Mouse (Mus musculus): ENCODE data around the gene Smim13.
"Not testable (repeated sequence)": the region's sequence is repeated elsewhere in the genome, so short reads cannot be mapped to it uniquely, and the experiment has no call there.

Smim13 gene

DNA sequence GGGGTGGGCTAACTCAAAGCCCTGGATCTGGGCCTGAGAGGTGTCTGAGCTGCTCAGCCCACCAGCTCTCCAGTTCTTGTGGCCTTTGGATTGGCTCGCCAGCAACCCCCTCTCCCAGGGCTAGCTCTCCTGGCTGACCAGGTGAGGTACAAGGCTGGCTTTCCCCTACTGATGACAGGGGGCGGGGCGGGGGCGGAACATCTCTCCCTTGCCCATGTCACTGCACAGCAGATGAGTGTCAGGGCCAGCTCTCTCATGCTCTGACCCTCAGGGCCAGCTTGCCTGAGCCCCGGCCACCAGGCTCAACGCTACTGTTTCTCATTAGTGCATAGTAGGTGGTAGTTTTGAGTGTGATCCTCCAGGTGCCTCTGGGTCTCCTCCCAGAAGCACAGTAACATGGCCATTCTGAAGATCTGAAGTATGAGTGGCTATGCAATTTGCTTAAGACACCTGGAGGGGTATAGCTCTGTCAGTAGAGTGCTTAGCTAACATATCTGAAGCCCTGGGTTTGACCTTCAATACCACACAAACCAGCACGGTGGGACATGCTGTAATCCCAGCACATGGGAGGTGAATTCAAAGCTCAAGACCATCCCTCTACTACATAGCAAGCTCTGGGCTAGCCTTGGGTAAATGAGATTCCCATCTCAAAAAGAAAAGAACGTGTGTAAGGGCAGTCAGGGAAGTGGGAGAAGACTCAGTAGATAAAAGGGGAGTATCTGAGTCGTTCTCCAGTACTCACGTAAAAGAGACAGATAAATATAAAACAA lies 11.4 kb upstream of the Smim13 start:
- no peak for DNase-seq (ENCODE audit: low spot score in 2 of 2)

- no peak for DNase-seq (ENCODE audit: low spot score in 2 of 2)
Measured at GRCm38 (mm10) chr13:41238805-41239130, 10.9 kb upstream of the Smim13 start.

GRCm38 (mm10) chr13:41241557-41241956 lies 8.1 kb upstream of the Smim13 start:
- DNase-seq (ENCODE audit: low spot score in 2 of 2): no peak

DNA sequence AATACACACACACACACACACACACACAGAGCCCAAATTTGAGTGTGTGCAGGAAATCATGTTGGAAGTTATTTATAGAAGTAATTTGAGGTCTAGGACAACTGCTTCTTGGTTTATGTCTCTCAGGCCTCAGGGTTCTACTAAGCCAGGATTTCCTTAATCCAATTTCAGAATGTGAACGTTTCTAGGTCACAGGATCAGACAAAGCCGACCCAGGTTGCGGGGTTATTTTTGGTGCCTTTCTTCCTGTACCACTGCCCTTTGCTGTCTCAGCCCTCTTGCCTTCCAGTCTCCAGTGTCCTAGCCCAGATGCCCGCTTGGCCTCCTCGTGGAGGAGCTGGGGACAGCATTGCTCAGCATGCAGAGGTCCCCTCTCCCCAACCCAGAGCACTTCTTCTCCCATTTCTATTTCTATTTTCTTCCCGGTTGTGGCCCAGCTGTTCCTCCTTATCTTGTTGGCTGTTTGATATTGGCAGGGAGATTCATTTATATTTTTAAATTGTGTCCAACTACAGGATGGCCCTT lies 5.3 kb upstream of the Smim13 start:
- no peak for DNase-seq (ENCODE audit: low spot score in 2 of 2)

GRCm38 (mm10) chr13:41248751-41249520 lies 708 bp upstream of the Smim13 start:
- peak in 1 of 2 experiments; percentile 52 for DNase-seq (ENCODE audit: low spot score in 2 of 2)

DNA sequence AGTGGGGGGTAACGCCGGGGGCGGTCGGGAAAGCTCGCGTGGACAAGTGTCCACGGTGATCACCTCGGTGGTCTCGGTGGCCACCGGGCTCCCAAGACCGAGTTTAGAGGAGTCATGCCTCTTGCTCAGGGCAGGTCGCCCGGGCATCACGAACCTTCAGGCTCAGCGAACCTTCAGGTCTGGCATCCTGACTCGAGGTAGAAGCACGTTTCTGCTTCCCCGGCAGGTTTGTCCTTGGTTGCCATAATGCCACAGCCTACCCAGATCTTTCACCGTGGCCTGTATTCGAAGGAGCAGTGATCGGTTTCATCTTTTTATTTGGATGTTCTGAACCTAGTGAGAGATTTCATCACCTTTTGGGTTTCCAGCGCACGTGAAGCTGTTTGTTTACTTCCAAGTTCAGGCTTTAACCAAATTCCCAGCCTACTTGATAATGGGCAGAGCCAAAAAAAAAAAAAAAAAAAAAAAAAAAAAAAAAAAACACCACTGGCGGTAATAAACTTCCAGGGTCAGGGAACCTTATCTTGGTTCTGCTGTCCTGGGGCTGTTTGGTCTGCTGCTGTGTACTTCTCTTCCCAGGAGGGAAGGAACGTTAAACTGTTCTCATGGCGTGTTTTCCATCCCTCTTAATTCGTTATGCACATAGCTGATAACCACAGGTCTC lies 806 bp downstream of the Smim13 start:
- DNase-seq (ENCODE audit: low spot score in 2 of 2): peak; percentile 41 to 52

GRCm38 (mm10) chr13:41251232-41251631 lies 1.6 kb downstream of the Smim13 start:
- DNase-seq (ENCODE audit: low spot score in 2 of 2): not testable (repeated sequence)

- no peak for DNase-seq (ENCODE audit: low spot score in 2 of 2)
Measured at GRCm38 (mm10) chr13:41251667-41252066, 2.0 kb downstream of the Smim13 start.

- DNase-seq (ENCODE audit: low spot score in 2 of 2): no peak
Measured at GRCm38 (mm10) chr13:41252141-41252540, 2.5 kb downstream of the Smim13 start.

- no peak for DNase-seq (ENCODE audit: low spot score in 2 of 2)
Measured at GRCm38 (mm10) chr13:41252736-41253135, 3.1 kb downstream of the Smim13 start.

GRCm38 (mm10) chr13:41256126-41256525 lies 6.5 kb downstream of the Smim13 start:
- no peak for DNase-seq (ENCODE audit: low spot score in 2 of 2)

GRCm38 (mm10) chr13:41256962-41257361 lies 7.3 kb downstream of the Smim13 start:
- no peak for DNase-seq (ENCODE audit: low spot score in 2 of 2)

DNA sequence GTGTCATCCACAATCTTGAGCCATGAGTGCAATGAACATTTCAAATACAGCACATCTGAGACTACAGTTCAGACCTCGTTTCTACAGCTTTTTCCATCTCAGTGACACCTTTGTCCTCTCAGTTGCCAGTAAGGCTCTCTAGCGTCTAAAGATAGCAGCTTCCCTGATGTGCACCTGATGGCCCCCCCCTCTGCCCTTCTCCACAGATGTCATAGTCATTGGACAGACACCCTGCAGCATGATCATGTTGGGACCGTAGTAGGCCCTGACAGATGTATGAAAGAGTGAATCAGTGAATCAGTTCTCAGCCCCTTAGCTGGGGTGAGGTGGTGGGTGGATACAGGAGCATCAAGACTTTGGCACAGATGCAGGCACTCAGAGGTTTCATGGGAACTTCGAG lies 8.2 kb downstream of the Smim13 start:
- DNase-seq (ENCODE audit: low spot score in 2 of 2): no peak

DNA sequence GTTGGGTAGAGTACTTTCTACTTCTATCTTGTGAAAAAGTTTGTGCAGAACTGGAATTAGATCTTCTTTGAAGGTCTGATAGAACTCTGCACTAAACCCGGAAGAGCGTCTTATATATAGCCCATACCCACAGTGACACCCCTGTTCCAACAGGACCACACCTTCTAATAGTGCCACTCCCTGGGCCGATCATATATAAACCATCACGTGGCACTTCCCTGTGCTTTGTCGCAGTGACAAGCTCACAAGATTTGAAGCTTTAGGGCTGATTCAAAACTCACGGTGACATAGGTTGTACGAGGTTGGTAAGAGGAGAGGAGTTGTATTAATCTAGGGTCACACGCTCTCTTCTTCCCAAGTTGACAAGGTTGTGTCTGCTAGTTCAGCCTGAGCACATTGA lies 12.0 kb downstream of the Smim13 start:
- DNase-seq (ENCODE audit: low spot score in 2 of 2): not testable (repeated sequence)

GRCm38 (mm10) chr13:41263304-41264006 lies 13.8 kb downstream of the Smim13 start:
- DNase-seq (ENCODE audit: low spot score in 2 of 2): no peak

GRCm38 (mm10) chr13:41267827-41268408 lies 18.3 kb downstream of the Smim13 start:
- DNase-seq (ENCODE audit: low spot score in 2 of 2): peak; percentile 53 to 67

- DNase-seq (ENCODE audit: low spot score in 2 of 2): no peak
Measured at GRCm38 (mm10) chr13:41273927-41274650, 24.4 kb downstream of the Smim13 start, which contains the start of gene Gm17364. TSS of gene Gm17364 (minus strand) at chr13:41273977.

GRCm38 (mm10) chr13:41280696-41281095 lies 31.1 kb downstream of the Smim13 start:
- no peak for DNase-seq (ENCODE audit: low spot score in 2 of 2)

- peak; percentile 84 for DNase-seq (ENCODE audit: low spot score in 2 of 2)
Measured at GRCm38 (mm10) chr13:41283256-41283655, 33.6 kb downstream of the Smim13 start.

- DNase-seq (ENCODE audit: low spot score in 2 of 2): no peak
Measured at GRCm38 (mm10) chr13:41285448-41285847, 35.8 kb downstream of the Smim13 start.

DNA sequence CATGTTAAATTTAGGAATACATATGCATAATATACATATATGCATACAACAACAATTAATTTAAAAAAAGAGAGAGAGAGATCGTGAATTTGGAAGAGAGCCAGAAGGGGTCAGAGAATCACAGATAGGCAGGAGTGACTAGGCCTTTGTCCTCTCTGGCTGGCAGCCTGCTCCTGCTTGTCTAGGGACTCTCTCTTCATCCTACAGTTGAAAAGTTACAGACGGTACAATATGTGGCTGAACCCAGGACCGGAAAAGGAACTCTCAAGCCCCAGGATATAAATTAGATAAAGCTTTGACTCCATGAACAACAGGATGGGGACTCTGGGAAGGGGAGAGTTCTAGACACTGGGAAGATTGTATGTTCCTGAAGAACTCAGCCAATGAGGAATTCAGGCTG lies 36.6 kb downstream of the Smim13 start:
- no peak for DNase-seq (ENCODE audit: low spot score in 2 of 2)

All from right cerebral cortex, adult 2 months (tissue).